Mouse (Mus musculus): Measurements from ENCODE around the gene Ecsit. TPM values are rescaled to one million over a fixed set of nuclear protein-coding genes. Genes with fewer than 3 reads are reported as not detected.

The Ecsit gene
- total and polyA plus RNA-seq, 3 experiments, result 92.5 to 169 (median 106) TPM

- no peak overlapping the region for H3K27ac ChIP-seq
- TF ChIP-seq CTCF (IDR thresholded peaks at IDR 0.05) (no peak), EP300 (IDR thresholded peaks at IDR 0.05; ENCODE audit: insufficient read depth, low read depth, low read length) (no peak), POLR2A (IDR thresholded peaks at IDR 0.05; ENCODE audit: insufficient read depth, low read depth, low read length) (no peak)
- no peak overlapping the region for H3K9ac ChIP-seq (ENCODE audit: low read depth, low read length)
- 90% methylated on average over 9 of the region's 9 CpGs for WGBS
- H3K4me3 ChIP-seq, result no peak overlapping the region
- no peak for DNase-seq
- no peaks in the 10 kb centered on the region for H3K79me2 ChIP-seq (replicated peaks; ENCODE audit: control insufficient read depth, insufficient read depth, low read length)
- H3K4me1 ChIP-seq (ENCODE audit: control insufficient read depth, insufficient read depth, low read length), result no peaks in the 10 kb centered on the region
- H3K27me3 ChIP-seq (ENCODE audit: control insufficient read depth, insufficient read depth, low read length), result no peaks in the 10 kb centered on the region
- intact Hi-C loops (cut with DNase I), result no loop called here
- no peaks in the 10 kb centered on the region for H3K36me3 ChIP-seq (ENCODE audit: control insufficient read depth, insufficient read depth, low read length)
Measured at GRCm38 (mm10) chr9:22030386-22030785, 54.9 kb downstream of the Ecsit start.

GRCm38 (mm10) chr9:22028467-22028866 lies 56.8 kb downstream of the Ecsit start:
- Histone ChIP-seq H3K4me3 (no peak overlapping the region), H3K27ac (no peak overlapping the region), H3K79me2 (replicated peaks; ENCODE audit: control insufficient read depth, insufficient read depth, low read length) (no peaks in the 10 kb centered on the region), H3K36me3 (ENCODE audit: control insufficient read depth, insufficient read depth, low read length) (no peaks in the 10 kb centered on the region), H3K4me1 (ENCODE audit: control insufficient read depth, insufficient read depth, low read length) (no peaks in the 10 kb centered on the region), H3K27me3 (ENCODE audit: control insufficient read depth, insufficient read depth, low read length) (no peaks in the 10 kb centered on the region), H3K9ac (ENCODE audit: low read depth, low read length) (no peak overlapping the region)
- intact Hi-C loops (cut with DNase I), result no loop called here
- DNase-seq, result no peak
- 40% methylated on average over 7 of the region's 7 CpGs for WGBS
- TF ChIP-seq EP300 (IDR thresholded peaks at IDR 0.05; ENCODE audit: insufficient read depth, low read depth, low read length) (no peak), POLR2A (IDR thresholded peaks at IDR 0.05; ENCODE audit: insufficient read depth, low read depth, low read length) (no peak), CTCF (IDR thresholded peaks at IDR 0.05) (no peak)

GRCm38 (mm10) chr9:22024592-22024991 lies 60.6 kb downstream of the Ecsit start:
- TF ChIP-seq EP300 (IDR thresholded peaks at IDR 0.05; ENCODE audit: insufficient read depth, low read depth, low read length) (no peak), CTCF (IDR thresholded peaks at IDR 0.05) (no peak), POLR2A (IDR thresholded peaks at IDR 0.05; ENCODE audit: insufficient read depth, low read depth, low read length) (no peak)
- no peak for DNase-seq
- Histone ChIP-seq H3K9ac (ENCODE audit: low read depth, low read length) (no peak overlapping the region), H3K79me2 (replicated peaks; ENCODE audit: control insufficient read depth, insufficient read depth, low read length) (no peaks in the 10 kb centered on the region), H3K4me3 (no peak overlapping the region), H3K4me1 (ENCODE audit: control insufficient read depth, insufficient read depth, low read length) (no peaks in the 10 kb centered on the region), H3K27ac (no peak overlapping the region), H3K36me3 (ENCODE audit: control insufficient read depth, insufficient read depth, low read length) (no peaks in the 10 kb centered on the region), H3K27me3 (ENCODE audit: control insufficient read depth, insufficient read depth, low read length) (no peaks in the 10 kb centered on the region)
- 60% methylated on average over 8 of the region's 8 CpGs for WGBS
- intact Hi-C loops (cut with DNase I), result no loop called here

Small RNAs within 50 kb of the gene (microRNA-seq; reads per million reads assigned to microRNA genes)
- 0.56 to 0.77 reads per million in 2 experiments for gene Mir7084

Other genes with a start within 250 kb of the Ecsit start
- gene Angptl8, start 249.9 kb downstream of the Ecsit start, total RNA-seq (2021), result not detected
- gene Angptl8, start 249.9 kb downstream of the Ecsit start, polyA plus RNA-seq (2012; rRNA removed), result 0.41 and 2.4 TPM in 2 replicates
- 10 to 100 TPM; 25.9 to 33.8 TPM for gene Dock6, start 232.8 kb downstream of the Ecsit start, total RNA-seq (2021)
- 87.9 and 92.7 TPM in 2 replicates for gene Dock6, start 232.8 kb downstream of the Ecsit start, polyA plus RNA-seq (2012; rRNA removed)
- 10 to 100 TPM; 12.4 to 13.5 TPM for gene Rab3d, start 167.2 kb downstream of the Ecsit start, total RNA-seq (2021)
- gene Rab3d, start 167.2 kb downstream of the Ecsit start, polyA plus RNA-seq (2012; rRNA removed), result 22.8 and 27.6 TPM in 2 replicates
- gene Ccdc159, start 158.0 kb downstream of the Ecsit start, total RNA-seq (2021), result 1 to 10 TPM; 3.0 to 3.4 TPM
- 4.9 and 6.6 TPM in 2 replicates for gene Ccdc159, start 158.0 kb downstream of the Ecsit start, polyA plus RNA-seq (2012; rRNA removed)
- gene Tmem205, start 157.9 kb downstream of the Ecsit start, total RNA-seq (2021), result 10 to 100 TPM; 65.5 to 71.8 TPM
- 96.1 and 129 TPM in 2 replicates for gene Tmem205, start 157.9 kb downstream of the Ecsit start, polyA plus RNA-seq (2012; rRNA removed)
- 1 to 10 TPM; 2.5 to 2.6 TPM for gene Plppr2, start 148.4 kb downstream of the Ecsit start, total RNA-seq (2021)
- 5.3 and 7.5 TPM in 2 replicates for gene Plppr2, start 148.4 kb downstream of the Ecsit start, polyA plus RNA-seq (2012; rRNA removed)
- 1 to 10 TPM; 6.5 to 7.4 TPM for gene Swsap1, start 129.7 kb downstream of the Ecsit start, total RNA-seq (2021)
- 4.6 and 6.2 TPM in 2 replicates for gene Swsap1, start 129.7 kb downstream of the Ecsit start, polyA plus RNA-seq (2012; rRNA removed)
- 1 to 10 TPM; 1.1 to 1.4 TPM for gene Epor, start 121.9 kb downstream of the Ecsit start, total RNA-seq (2021)
- 2.1 and 2.5 TPM in 2 replicates for gene Epor, start 121.9 kb downstream of the Ecsit start, polyA plus RNA-seq (2012; rRNA removed)
- gene Rgl3, start 96.0 kb downstream of the Ecsit start, total RNA-seq (2021), result 1 to 10 TPM; 4.2 to 4.8 TPM
- gene Rgl3, start 96.0 kb downstream of the Ecsit start, polyA plus RNA-seq (2012; rRNA removed), result 12.7 and 13.9 TPM in 2 replicates
- gene Ccdc151, start 82.8 kb downstream of the Ecsit start, total RNA-seq (2021), result under 1 TPM in 1 of 2 experiments, not detected in 1; 0.09 TPM
- 0.21 TPM in 1 of 2 replicates, not detected in the other for gene Ccdc151, start 82.8 kb downstream of the Ecsit start, polyA plus RNA-seq (2012; rRNA removed)
- 10 to 100 TPM; 61.5 to 67.5 TPM for gene Prkcsh, start 82.6 kb downstream of the Ecsit start, total RNA-seq (2021)
- gene Prkcsh, start 82.6 kb downstream of the Ecsit start, polyA plus RNA-seq (2012; rRNA removed), result 42.5 and 46.2 TPM in 2 replicates
- gene Elavl3, start 33.4 kb downstream of the Ecsit start, total RNA-seq (2021), result under 1 TPM; 0.08 to 0.09 TPM
- 0.09 and 0.10 TPM in 2 replicates for gene Elavl3, start 33.4 kb downstream of the Ecsit start, polyA plus RNA-seq (2012; rRNA removed)
- under 1 TPM in 1 of 2 experiments, not detected in 1; 0.52 TPM for gene Gm49318, start 14.2 kb downstream of the Ecsit start, total RNA-seq (2021)
- not detected in 2 replicates for gene Gm49318, start 14.2 kb downstream of the Ecsit start, polyA plus RNA-seq (2012; rRNA removed)
- gene Zfp653, start 14.1 kb downstream of the Ecsit start, total RNA-seq (2021), result 1 to 10 TPM; 3.8 to 4.7 TPM
- 8.7 and 9.5 TPM in 2 replicates for gene Zfp653, start 14.1 kb downstream of the Ecsit start, polyA plus RNA-seq (2012; rRNA removed)
- gene Cnn1, start 13.8 kb upstream of the Ecsit start, total RNA-seq (2021), result 1 to 10 TPM; 8.4 to 8.6 TPM
- 15.4 and 26.5 TPM in 2 replicates for gene Cnn1, start 13.8 kb upstream of the Ecsit start, polyA plus RNA-seq (2012; rRNA removed)
- gene Elof1, start 31.7 kb upstream of the Ecsit start, total RNA-seq (2021), result 10 to 100 TPM; 34.6 to 42.6 TPM
- gene Elof1, start 31.7 kb upstream of the Ecsit start, polyA plus RNA-seq (2012; rRNA removed), result 62.6 and 67.0 TPM in 2 replicates
- 1 to 10 TPM; 1.6 to 2.4 TPM for gene Acp5, start 50.3 kb upstream of the Ecsit start, total RNA-seq (2021)
- gene Acp5, start 50.3 kb upstream of the Ecsit start, polyA plus RNA-seq (2012; rRNA removed), result 7.7 and 20.8 TPM in 2 replicates
- 10 to 100 TPM; 42.9 to 56.5 TPM for gene Pigyl, start 71.4 kb upstream of the Ecsit start, total RNA-seq (2021)
- 54.5 and 55.4 TPM in 2 replicates for gene Pigyl, start 71.4 kb upstream of the Ecsit start, polyA plus RNA-seq (2012; rRNA removed)
- gene Zfp872, start 102.7 kb upstream of the Ecsit start, total RNA-seq (2021), result under 1 TPM; 0.09 to 0.10 TPM
- gene Zfp872, start 102.7 kb upstream of the Ecsit start, polyA plus RNA-seq (2012; rRNA removed), result not detected in 2 replicates
- gene Zfp809, start 140.3 kb upstream of the Ecsit start, total RNA-seq (2021), result 10 to 100 TPM; 33.6 to 34.2 TPM
- gene Zfp809, start 140.3 kb upstream of the Ecsit start, polyA plus RNA-seq (2012; rRNA removed), result 14.8 and 26.6 TPM in 2 replicates
- under 1 TPM; 0.34 to 0.39 TPM for gene Zfp599, start 174.5 kb upstream of the Ecsit start, total RNA-seq (2021)
- gene Zfp599, start 174.5 kb upstream of the Ecsit start, polyA plus RNA-seq (2012; rRNA removed), result 0.04 and 0.12 TPM in 2 replicates
- 1 to 10 TPM; 4.3 to 6.7 TPM for gene Zfp810, start 222.2 kb upstream of the Ecsit start, total RNA-seq (2021)
- 4.3 and 7.6 TPM in 2 replicates for gene Zfp810, start 222.2 kb upstream of the Ecsit start, polyA plus RNA-seq (2012; rRNA removed)